8 mouse cellular contexts compared by ENCODE assay signal in genomic region chr11:97050216-97050943, GRCm38 (mm10). TPM values are rescaled to one million over a fixed set of nuclear protein-coding genes. Genes with fewer than 3 reads are reported as not detected.
DNase-seq lines count a peak whose midpoint lies in the region; ATAC-seq and TF ChIP-seq lines count a peak whose summit lies in the region.

Gene Osbpl7 (plus strand): TSS chr11:97050628.

- H3K4me3 ChIP-seq in hindbrain, postnatal 0 days (ENCODE audit: low read length), result peak within 1 kb of the TSS; percentile 68
- H3K4me3 ChIP-seq in megakaryocyte, embryonic 14.5 days (replicated peaks), result peak within 1 kb of the TSS; percentile 94

- no peaks in the 10 kb centered on the region for H3K9me3 ChIP-seq in hindbrain, postnatal 0 days (ENCODE audit: low read length)
- H3K9me3 ChIP-seq in megakaryocyte, embryonic 14.5 days, result no peaks in the 10 kb centered on the region

- peak within 1 kb of the TSS; percentile 67 for H3K9ac ChIP-seq in hindbrain, postnatal 0 days (replicated peaks; ENCODE audit: low read length)

- TF ChIP-seq CTCF in hindbrain, postnatal 0 days (IDR thresholded peaks at IDR 0.05; ENCODE audit: low read depth), result peak; percentile 57

- ATAC-seq in hindbrain, postnatal 0 days, result peak; percentile 88

- peaks cover 22% of the 10 kb centered on the region for H3K4me1 ChIP-seq in hindbrain, postnatal 0 days (ENCODE audit: insufficient read depth, low read length)
- H3K4me1 ChIP-seq in megakaryocyte, embryonic 14.5 days, result peaks cover 32% of the 10 kb centered on the region

- H3K36me3 ChIP-seq in hindbrain, postnatal 0 days (ENCODE audit: insufficient read depth, low read length), result peaks cover 25% of the 10 kb centered on the region
- H3K36me3 ChIP-seq in megakaryocyte, embryonic 14.5 days (replicated peaks; ENCODE audit: low read length), result peaks cover 67% of the 10 kb centered on the region

- 4% methylated on average over 18 of the region's 18 CpGs for WGBS in hindbrain, postnatal 0 days

- DNase-seq in ZHBTc4 (ENCODE audit: low read depth, low spot score), result peak; percentile 56
- DNase-seq in cerebellum, postnatal 4 days (ENCODE audit: low spot score in 2 of 2), result peak; percentile 68 to 72
- DNase-seq in gastrocnemius, adult 8-10 months (ENCODE audit: low spot score in 2 of 2), result peak; percentile 47
- DNase-seq in hindbrain, postnatal 0 days (ENCODE audit: low spot score), result peak; percentile 89
- DNase-seq in left cerebral cortex, adult 9 months (ENCODE audit: low spot score in 2 of 2), result peak; percentile 59 to 74
- peak; percentile 89 to 91 for DNase-seq in right cerebral cortex, postnatal 10 days (ENCODE audit: low spot score in 2 of 2)
- peak; percentile 77 for DNase-seq in yolk sac, embryonic 10.5 days (ENCODE audit: low spot score)

- H3K27ac ChIP-seq in hindbrain, postnatal 0 days, result peak within 1 kb of the TSS; percentile 78

- no peaks in the 10 kb centered on the region for H3K27me3 ChIP-seq in hindbrain, postnatal 0 days (ENCODE audit: insufficient read depth, low read length)
- H3K27me3 ChIP-seq in megakaryocyte, embryonic 14.5 days (replicated peaks), result no peaks in the 10 kb centered on the region

- H3K4me2 ChIP-seq in hindbrain, postnatal 0 days (ENCODE audit: low read depth, low read length), result peak within 1 kb of the TSS; percentile 96

RNA-seq across cellular contexts. Expression of gene Osbpl7, which starts in this region (rescaled TPM):
- 1 to 10 TPM; 3.0 to 4.5 (median 3.2) TPM for total RNA-seq in gastrocnemius, adult 8-10 months (2022)
- total RNA-seq in hindbrain, postnatal 0 days (2014; rRNA removed), result 11.5 and 14.6 TPM in 2 replicates
- 12.5 and 13.2 TPM in 2 replicates for polyA plus RNA-seq in hindbrain, postnatal 0 days (2015; fragmentation: Nextera tagmentation; extraction: Ambion mirVana)
- 9.7 and 13.2 TPM in 2 replicates for polyA plus RNA-seq in megakaryocyte, embryonic 14.5 days (2012; ENCODE audit: insufficient read depth, low replicate concordance)

Comparison
In these comparisons a context has a peak if more than half of its experiments do, and no peak if none do; other contexts are left out.
1. Peak in every context shown above with its lines: DNase-seq, ATAC-seq, H3K4me3 ChIP-seq and H3K27ac ChIP-seq.